In genomic region chrX:166286760-166287483, GRCm38 (mm10) we compare ENCODE assay signal across 13 mouse cellular contexts. TPM values are rescaled to one million over a fixed set of nuclear protein-coding genes. Genes with fewer than 3 reads are reported as not detected.
DNase-seq lines count a peak whose midpoint lies in the region; ATAC-seq lines count a peak whose summit lies in the region.
"Had no signal": no experiment of that assay in that cellular context is flagged by ENCODE, and none has a peak within 500 bp of the region (broad histone marks: within the 10 kb centered on the region; RNA-seq: fewer than 3 reads in every experiment).

No protein-coding gene starts in this region.

- 62% methylated on average over 9 of the region's 9 CpGs for WGBS in midbrain, embryonic 12.5 days
- 68% methylated on average over 9 of the region's 9 CpGs for WGBS in midbrain, embryonic 11.5 days
- 36% methylated on average over 9 of the region's 9 CpGs for WGBS in hindbrain, embryonic 13.5 days
- 39% methylated on average over 9 of the region's 9 CpGs for WGBS in neural tube, embryonic 14.5 days

- H3K27ac ChIP-seq in midbrain, embryonic 12.5 days (replicated peaks), result peak overlapping the region; percentile 42; the same call in 1 of the 2 replicates
- H3K27ac ChIP-seq in midbrain, embryonic 11.5 days (ENCODE audit: low read depth, low read length), result no peak overlapping the region
- H3K27ac ChIP-seq in hindbrain, embryonic 13.5 days, result peak overlapping the region; percentile 74
- peak overlapping the region; percentile 52 for H3K27ac ChIP-seq in neural tube, embryonic 14.5 days (ENCODE audit: low read depth, low read length)
- H3K27ac ChIP-seq: embryonic facial prominence, embryonic 12.5 days had no signal

- H3K4me2 ChIP-seq in midbrain, embryonic 12.5 days (replicated peaks), result no peak overlapping the region
- H3K4me2 ChIP-seq in midbrain, embryonic 11.5 days, result no peak overlapping the region
- no peak overlapping the region; the same call in 1 of the 2 replicates for H3K4me2 ChIP-seq in hindbrain, embryonic 13.5 days
- no peak overlapping the region; the same call in 1 of the 2 replicates for H3K4me2 ChIP-seq in neural tube, embryonic 14.5 days (ENCODE audit: low read depth, low read length)
- H3K4me2 ChIP-seq: embryonic facial prominence, embryonic 12.5 days had no signal

- H3K9me3 ChIP-seq in midbrain, embryonic 12.5 days, result no peaks in the 10 kb centered on the region
- no peaks in the 10 kb centered on the region for H3K9me3 ChIP-seq in midbrain, embryonic 11.5 days (ENCODE audit: control insufficient read depth, low read length)
- H3K9me3 ChIP-seq in hindbrain, embryonic 13.5 days, result no peaks in the 10 kb centered on the region
- no peaks in the 10 kb centered on the region for H3K9me3 ChIP-seq in neural tube, embryonic 14.5 days (ENCODE audit: control insufficient read depth, low read length)
- H3K9me3 ChIP-seq: embryonic facial prominence, embryonic 12.5 days had no signal

- peaks cover 7% of the 10 kb centered on the region for H3K4me1 ChIP-seq in midbrain, embryonic 12.5 days
- H3K4me1 ChIP-seq in midbrain, embryonic 11.5 days (ENCODE audit: control insufficient read depth, insufficient read depth, low read length), result 0 out of 2 replicates have a peak, but pooled peaks cover 2% of the 10 kb centered on the region
- peaks cover 15% of the 10 kb centered on the region for H3K4me1 ChIP-seq in hindbrain, embryonic 13.5 days (replicated peaks)
- H3K4me1 ChIP-seq in neural tube, embryonic 14.5 days (ENCODE audit: control insufficient read depth, insufficient read depth, low read length), result 0 out of 2 replicates have a peak, but pooled peaks cover 3% of the 10 kb centered on the region

- DNase-seq in cerebellum, adult 11 months, result no peak
- no peak for DNase-seq in midbrain, embryonic 11.5 days (ENCODE audit: low spot score, missing footprints)
- DNase-seq in kidney, postnatal 10 days, result no peak
- DNase-seq: adrenal gland, adult 8-10 months; gastrocnemius, postnatal 36 days; heart, postnatal 4 days; lung, adult 2 months had no signal

- no peak overlapping the region for H3K9ac ChIP-seq in midbrain, embryonic 12.5 days (replicated peaks)
- no peak overlapping the region for H3K9ac ChIP-seq in midbrain, embryonic 11.5 days (ENCODE audit: low read length)
- H3K9ac ChIP-seq in hindbrain, embryonic 13.5 days, result no peak overlapping the region
- H3K9ac ChIP-seq in neural tube, embryonic 14.5 days (replicated peaks; ENCODE audit: low read depth, low read length), result no peak overlapping the region
- H3K9ac ChIP-seq: embryonic facial prominence, embryonic 12.5 days had no signal

- ATAC-seq in cerebellum, adult (ENCODE audit: insufficient number of reproducible peaks, low FRiP score, low TSS enrichment), result peak; percentile 75
- no peak for ATAC-seq in midbrain, embryonic 12.5 days (ENCODE audit: low FRiP score, low read depth)
- no peak for ATAC-seq in midbrain, embryonic 11.5 days (ENCODE audit: low FRiP score)
- peak; percentile 68; the same call in 1 of the 2 replicates for ATAC-seq in hindbrain, embryonic 13.5 days (ENCODE audit: low FRiP score)
- ATAC-seq in neural tube, embryonic 14.5 days (ENCODE audit: low read depth), result peak; percentile 58
- no peak for ATAC-seq in CD4-positive, CD25-positive, alpha-beta regulatory T cell, adult 4 months

- no peaks in the 10 kb centered on the region for H3K36me3 ChIP-seq in midbrain, embryonic 12.5 days
- no peaks in the 10 kb centered on the region for H3K36me3 ChIP-seq in midbrain, embryonic 11.5 days (ENCODE audit: control insufficient read depth, insufficient read depth, low read length)
- H3K36me3 ChIP-seq in hindbrain, embryonic 13.5 days, result no peaks in the 10 kb centered on the region
- no peaks in the 10 kb centered on the region for H3K36me3 ChIP-seq in neural tube, embryonic 14.5 days (ENCODE audit: control insufficient read depth, insufficient read depth, low read length)
- H3K36me3 ChIP-seq: embryonic facial prominence, embryonic 12.5 days had no signal

- peaks cover 41% of the 10 kb centered on the region for H3K27me3 ChIP-seq in midbrain, embryonic 12.5 days
- peaks cover 9% of the 10 kb centered on the region; the same call in 1 of the 2 replicates for H3K27me3 ChIP-seq in midbrain, embryonic 11.5 days (ENCODE audit: control insufficient read depth, insufficient read depth, low read length)
- 0 out of 2 replicates have a peak, but pooled peaks cover 19% of the 10 kb centered on the region for H3K27me3 ChIP-seq in hindbrain, embryonic 13.5 days
- no peaks in the 10 kb centered on the region for H3K27me3 ChIP-seq in neural tube, embryonic 14.5 days (ENCODE audit: control insufficient read depth, insufficient read depth, low read length)

- no peak overlapping the region for H3K4me3 ChIP-seq in midbrain, embryonic 12.5 days
- H3K4me3 ChIP-seq in midbrain, embryonic 11.5 days (ENCODE audit: low read depth, low read length), result no peak overlapping the region
- H3K4me3 ChIP-seq in hindbrain, embryonic 13.5 days, result no peak overlapping the region
- H3K4me3 ChIP-seq in neural tube, embryonic 14.5 days (ENCODE audit: low read depth, low read length), result no peak overlapping the region
- H3K4me3 ChIP-seq: embryonic facial prominence, embryonic 12.5 days had no signal

RNA-seq across cellular contexts. Expression of gene Gpm6b, which starts 48.2 kb away (rescaled TPM):
- 196 and 209 TPM in 2 replicates for polyA plus RNA-seq in midbrain, embryonic 12.5 days (2016; fragmentation: Nextera tagmentation; extraction: Ambion mirVana)
- 102 and 120 TPM in 2 replicates for polyA plus RNA-seq in midbrain, embryonic 11.5 days (2014; fragmentation: Nextera tagmentation; extraction: Ambion mirVana)
- polyA plus RNA-seq in hindbrain, embryonic 13.5 days (2015; fragmentation: Nextera tagmentation; extraction: Ambion mirVana), result 264 and 282 TPM in 2 replicates
- polyA plus RNA-seq in neural tube, embryonic 14.5 days (2014; fragmentation: Nextera tagmentation; extraction: Ambion mirVana), result 263 and 279 TPM in 2 replicates
- polyA plus RNA-seq in CD4-positive, CD25-positive, alpha-beta regulatory T cell, adult 4 months (2017; shearing (Covaris generic)), result 10 to 100 TPM; 27.0 to 27.6 TPM

Comparison
In these comparisons a context has a peak if more than half of its experiments do, and no peak if none do; other contexts are left out.
1. ATAC-seq: peak in cerebellum, adult (single experiment), hindbrain, embryonic 13.5 days (single experiment) and neural tube, embryonic 14.5 days (single experiment); none in midbrain, embryonic 12.5 days (single experiment), midbrain, embryonic 11.5 days (single experiment) and CD4-positive, CD25-positive, alpha-beta regulatory T cell, adult 4 months (single experiment).